Mouse (Mus musculus): ENCODE results near the gene Trmt11.
A peak's percentile ranks its signal among the peaks of the same experiment; 100 is the strongest.
"Not testable (repeated sequence)": the region's sequence is repeated elsewhere in the genome, so short reads cannot be mapped to it uniquely, and the experiment has no call there.

The Trmt11 gene

DNA sequence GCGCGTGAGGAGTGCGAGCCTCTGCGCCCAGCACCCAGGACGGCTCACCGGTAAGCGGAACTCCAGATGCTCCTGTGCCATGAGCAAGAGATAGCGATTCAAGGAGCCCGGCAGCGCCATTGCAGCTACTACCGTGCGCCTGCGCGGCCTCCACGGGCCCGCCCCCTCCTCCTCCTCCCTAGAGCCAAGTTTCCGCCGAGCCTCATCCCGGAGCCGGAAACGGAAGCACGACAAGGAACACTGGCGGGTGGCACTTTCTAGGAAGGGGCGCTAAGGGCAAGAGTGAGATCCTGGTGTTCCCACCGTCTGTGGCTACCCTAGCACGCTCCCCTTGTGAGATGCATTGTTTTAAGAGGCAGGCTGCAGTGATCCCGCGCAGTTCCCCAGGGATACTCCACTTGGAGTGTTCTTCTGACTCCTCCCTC is at the start of gene Trmt11:
Trmt11 (minus strand) TSS at position 208 of the 425 bp plus-strand sequence.
- peak; percentile 91 to 95 for DNase-seq

DNA sequence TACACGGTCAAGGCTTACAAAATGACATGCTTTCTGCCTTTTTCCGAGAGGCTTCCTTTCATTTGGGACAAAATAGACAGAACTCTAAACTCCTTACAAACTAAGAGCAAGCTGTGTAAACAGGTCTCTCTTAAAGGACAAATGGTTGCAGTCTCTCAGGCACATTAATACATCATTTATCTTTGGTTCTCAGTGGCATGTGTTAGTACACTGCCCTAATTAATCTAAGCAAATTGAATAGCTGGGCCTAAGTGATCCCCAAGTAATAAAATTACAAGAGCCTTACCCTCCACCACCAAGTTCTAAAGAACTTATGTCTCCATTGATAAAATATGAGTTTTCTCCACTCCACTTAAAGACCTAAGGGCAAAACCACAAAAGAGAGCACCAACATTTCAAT is 47.1 kb upstream of the Trmt11 start:
- DNase-seq, result no peak

DNA sequence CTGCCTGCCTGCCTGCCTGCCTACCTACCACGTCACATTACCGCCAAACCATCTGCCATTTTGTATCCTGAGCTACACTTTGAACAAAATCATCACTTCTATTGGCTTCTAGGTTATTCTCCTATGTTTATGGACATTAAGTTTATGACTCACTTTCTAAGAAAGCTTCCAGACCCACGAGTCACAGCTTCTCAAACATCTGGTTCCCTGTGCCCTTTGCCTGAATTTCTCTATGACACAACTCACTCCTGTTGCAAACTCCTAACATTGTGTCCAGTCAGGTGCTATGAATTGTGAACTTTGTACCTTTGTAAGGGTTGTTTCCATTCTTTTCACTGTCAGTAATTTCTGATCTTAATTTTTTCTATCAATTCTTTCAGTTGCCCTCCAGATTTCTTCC is 37.7 kb upstream of the Trmt11 start:
- DNase-seq, result no peak

DNA sequence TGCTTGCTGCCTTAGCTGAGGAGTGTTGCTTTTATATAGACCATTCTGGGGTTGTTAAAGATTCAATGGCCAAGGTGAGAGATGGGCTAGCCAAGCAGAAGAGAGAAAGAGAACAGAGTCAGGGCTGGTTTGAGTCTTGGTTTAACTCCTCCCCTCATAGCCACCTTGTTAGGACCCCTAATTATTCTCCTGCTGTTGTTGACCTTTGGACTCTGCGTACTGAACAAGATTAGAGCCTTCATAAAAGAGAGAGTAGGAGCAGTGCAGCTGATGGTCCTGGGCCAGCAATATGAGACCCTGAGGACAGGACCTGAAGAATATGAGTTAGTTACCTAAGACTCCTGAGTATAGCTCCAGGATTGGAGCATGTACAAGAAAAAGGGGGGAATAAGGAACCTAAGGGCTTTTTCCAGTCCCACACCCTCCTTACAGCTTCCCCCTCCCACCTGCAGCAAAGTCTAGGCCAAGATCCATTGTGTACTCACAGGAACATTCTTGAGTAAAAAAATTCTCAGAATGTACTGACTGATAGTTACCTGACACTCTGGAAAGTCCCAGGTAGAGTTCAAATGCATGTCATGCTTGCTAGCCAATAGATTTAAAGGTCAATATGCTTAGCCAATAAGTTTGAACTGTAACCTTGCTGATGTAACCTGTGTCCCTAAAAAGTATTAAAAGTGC is 36.1 kb upstream of the Trmt11 start:
- DNase-seq, result not testable (repeated sequence)

DNA sequence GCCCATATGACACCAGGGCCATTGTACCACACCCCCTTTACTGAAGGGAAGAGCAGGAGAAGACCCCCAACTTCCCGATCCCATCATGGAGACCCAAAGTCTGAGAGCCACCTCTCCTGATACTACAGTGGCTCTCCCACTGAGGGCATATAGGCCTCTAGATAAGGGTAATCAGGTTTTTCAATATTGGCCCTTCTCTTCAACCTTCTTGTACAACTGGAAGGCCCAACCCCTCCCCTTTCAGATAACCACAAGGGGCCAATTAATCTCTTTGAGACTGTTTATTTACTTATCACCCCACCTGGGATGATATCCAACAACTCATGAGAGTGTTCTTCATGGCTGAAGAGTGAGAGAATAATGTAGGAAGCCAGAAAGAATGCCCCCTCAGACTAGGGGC is 32.2 kb upstream of the Trmt11 start:
- DNase-seq, result no peak

DNA sequence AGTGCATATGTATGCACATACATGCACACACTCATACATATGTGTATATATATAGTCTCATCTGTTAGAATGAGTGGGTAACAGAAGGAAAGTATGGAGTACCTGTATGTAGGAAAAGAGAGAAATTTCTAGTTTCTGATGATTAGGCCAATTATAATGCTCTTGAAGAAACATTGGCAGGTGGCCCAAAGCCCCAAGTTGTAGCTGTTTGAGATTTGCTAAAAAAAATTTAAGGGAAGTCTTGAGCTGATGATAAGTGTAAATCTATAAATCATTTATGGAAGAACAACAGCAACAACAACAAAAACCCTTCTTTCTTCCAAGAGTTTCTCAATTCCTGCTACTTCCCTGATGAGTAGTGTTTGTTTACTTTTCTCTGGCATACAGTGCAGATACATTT is 29.4 kb upstream of the Trmt11 start:
- DNase-seq, result no peak

DNA sequence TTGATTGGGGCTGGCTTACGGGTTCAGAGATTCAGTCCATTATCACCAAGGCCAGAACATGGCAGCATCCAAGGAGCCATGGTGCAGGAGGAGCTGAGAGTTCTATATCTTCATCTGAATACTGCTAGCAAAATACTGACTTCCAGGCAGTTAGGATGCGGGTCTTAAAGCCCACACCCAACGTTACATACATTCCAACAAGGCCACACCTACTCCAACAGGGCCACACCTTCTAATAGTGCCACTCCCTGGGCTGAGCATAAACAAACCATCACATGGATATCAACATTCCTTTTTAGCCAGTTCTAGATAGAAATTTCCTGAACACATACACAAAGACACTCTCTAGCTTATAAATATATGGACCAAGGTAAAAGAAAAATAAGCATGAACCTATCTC is 29.0 kb upstream of the Trmt11 start, which contains the start of gene Hint3:
Hint3 (minus strand) TSS at position 120 of the 400 bp plus-strand sequence.
- DNase-seq, result no peak

DNA sequence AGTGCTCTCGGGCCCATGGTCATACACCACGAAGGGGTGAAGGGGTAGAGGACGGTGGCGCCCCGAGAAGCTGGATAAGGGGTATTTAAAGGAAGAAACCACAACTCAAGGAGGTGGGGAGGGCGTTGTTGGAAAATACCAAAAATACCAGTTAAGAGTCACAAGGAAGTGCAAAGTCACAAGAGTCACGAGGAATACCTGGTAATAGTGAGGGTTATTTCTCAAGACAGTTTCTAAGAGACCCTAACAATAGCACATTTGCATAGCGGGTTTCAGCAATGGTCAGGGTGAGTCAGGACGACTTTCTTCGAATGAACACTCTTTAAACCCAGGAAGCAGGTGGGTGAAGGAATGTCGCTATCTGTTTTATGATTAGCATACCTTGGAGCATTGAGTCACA is 27.9 kb upstream of the Trmt11 start:
- not testable (repeated sequence) for DNase-seq

DNA sequence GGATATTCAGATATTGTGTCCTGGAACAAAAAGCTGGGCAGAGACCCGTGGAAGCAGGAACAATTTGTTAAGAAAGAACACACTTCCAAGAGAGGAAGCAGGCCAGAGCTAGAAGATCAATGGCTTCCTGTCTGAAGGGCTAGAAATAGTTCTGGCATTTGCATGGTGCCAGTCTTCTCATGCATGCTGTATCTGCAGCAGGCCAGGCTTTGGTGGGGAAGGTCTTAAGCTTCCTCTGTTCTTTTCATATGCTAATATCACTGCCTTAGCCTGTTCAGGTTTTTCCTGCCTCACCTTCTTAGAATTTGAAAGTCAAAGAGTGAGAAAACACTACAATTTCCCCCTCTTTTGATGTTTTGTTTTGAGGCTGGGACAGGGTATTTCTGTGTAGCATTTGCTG is 27.0 kb upstream of the Trmt11 start:
- peak in 1 of 2 experiments; percentile 4 for DNase-seq

DNA sequence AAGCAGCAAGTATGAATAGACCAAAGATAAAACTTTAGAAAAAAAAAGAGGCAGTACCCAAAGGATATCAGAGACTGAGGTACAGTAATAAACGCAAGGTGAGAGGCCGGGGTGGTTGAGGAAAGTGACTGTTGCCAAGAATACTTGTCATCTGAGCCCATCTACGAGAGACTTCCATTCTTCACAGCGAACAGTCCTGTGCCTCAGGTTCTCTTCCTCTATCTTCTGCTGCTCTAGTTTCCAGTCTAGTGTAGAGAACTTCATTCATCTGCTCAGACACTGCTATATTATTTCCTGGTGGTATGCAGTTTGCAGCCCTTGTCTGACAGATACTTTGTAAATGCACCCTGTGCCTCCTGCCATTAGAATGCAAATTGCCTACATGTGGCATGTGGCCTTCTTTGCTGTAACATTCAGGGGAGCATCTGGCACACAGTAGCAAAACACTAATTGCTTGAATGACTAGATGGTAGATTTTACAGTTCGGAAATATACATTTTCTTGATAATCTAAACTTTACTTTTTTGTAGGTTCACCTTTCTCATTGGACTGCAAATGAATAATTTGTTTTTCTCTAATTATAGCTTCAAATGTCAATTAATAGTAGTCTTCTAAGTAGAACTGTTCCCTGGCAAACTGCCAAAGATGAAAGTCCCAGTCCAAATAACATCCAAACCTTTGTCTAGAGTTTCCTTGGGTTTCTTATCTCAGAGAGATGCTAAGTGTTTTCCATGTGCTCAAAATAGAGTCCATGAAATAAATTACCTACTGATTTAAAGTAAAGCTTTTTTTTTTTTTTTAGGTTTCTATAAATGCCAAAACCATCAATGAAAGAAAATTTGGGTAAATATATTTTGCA is 23.8 kb upstream of the Trmt11 start:
- no peak for DNase-seq

DNA sequence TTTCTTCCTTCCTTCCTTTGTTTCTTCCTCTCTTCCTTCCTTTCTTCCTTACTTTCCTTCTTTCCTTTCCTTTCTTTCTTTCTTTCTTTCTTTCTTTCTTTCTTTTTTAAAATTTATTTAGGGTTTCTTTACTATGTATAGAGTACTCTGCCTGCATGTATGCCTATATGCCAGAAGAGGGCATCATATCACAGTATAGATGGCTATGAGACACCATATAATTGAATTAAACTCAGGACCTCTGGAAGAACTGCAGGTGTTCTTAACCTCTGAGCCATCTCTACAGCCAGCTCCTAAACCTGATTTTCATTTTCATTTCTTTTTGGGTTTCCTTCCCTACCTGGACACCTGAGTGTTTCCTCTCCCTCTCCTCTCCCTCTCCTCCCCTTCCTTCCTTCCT is 22.4 kb upstream of the Trmt11 start:
- DNase-seq, result no peak

DNA sequence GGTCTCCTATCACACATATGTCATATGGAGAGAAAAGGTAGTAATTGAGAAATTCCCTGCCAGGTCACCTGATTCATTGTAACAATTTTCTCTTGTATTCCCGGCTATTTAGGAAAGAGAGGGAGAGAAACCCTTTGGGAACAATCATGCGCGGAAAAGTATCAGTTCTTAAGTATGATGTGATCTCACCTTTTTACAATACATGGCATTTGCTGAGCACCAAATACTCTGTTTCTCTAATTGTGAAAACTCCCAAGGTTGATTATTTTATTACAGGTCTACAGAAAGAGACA is 18.3 kb upstream of the Trmt11 start:
- DNase-seq, result no peak

DNA sequence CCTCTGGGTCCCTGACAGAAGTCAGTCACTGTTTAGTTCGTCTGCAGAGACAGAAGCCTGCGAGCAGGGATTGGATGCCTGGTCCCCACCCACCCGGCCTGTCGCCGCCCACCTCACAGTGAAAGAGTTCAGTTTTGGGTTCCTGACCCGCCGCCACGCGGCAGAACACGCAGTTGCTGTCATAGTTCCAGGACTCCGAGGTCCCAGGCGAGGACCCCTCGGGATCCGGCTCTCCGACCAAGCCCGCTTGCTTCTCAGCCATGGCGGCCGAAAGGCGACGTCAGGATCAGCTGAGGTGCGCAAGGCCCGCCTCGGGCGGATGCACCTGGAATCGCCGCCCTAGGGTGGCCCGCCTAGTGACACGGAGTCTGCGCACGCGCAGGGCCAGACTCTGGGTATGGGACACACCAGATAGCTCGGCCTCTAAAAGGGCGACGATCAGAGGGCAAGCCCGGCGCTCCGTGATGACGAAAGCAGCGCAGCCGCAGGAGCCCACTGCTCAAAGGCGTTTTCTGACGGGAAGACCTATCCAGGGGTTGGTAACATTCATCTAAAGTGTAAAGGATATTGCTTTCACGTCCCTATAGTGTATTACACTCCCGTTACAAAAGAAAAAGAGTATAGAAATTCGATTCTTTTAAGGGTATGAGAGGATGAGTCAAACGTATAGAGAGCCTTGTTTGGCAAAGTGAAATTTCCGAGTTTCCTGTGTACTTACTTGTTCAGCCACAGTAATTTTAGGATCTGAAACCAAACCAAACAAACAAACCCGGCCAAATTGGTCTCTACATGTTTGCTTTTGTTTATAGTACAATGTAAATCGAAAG is 17.8 kb upstream of the Trmt11 start:
- DNase-seq, result peak; percentile 99

DNA sequence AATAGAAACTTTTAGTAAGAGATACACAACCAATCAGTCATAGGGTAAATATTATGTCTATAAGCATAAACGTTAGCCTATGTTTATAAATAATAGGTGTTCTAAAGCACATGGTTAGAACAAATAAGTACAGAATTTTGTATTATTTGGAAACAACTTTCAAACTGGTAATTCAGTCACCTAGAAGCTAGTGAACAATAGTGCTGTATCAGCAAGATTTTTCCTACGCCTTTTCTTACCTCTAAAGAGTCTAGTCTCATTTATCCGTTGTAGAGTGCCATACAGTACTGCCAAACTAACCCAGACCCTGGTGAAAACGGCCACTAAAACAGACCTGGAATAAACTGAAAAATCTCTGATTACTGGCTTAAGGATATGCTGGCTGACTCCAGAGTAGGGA is 12.5 kb upstream of the Trmt11 start:
- no peak for DNase-seq

DNA sequence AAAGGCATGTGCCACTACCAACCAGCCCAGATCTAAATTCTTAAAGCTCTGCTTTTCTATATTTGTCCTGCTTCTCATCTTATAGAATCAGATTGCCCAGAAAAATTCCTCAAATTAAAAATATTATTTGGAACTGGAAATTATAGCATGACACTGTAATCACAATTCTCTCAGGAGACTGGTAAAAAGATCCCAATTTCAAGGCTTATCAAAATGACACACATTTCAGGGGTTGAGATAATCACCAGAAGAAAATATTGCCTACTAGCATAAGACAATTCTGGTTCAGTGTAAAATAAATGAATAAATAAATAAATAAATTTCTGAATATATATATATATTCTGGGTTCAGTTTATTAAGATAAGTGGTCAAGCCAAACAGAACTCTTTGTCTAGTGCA is 9.1 kb upstream of the Trmt11 start:
- DNase-seq, result no peak

DNA sequence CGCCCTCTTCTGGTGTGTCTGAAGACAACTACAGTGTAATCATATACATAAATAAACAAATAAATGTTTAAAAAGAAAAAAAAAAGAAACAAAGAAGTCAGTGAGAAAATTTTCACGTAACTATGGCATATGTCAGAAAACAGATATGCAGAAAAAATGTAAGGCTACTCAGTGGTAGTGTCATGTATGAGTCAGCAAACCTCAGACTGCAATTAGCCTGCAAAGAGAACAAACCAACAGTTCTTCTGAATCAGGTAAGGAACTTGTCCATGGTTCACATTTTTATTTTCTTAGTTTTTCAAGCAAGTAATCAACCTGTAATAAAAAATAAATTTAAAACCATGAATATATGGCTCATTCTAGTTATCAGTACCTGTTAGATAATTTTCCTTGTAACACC is 7.6 kb upstream of the Trmt11 start:
- DNase-seq, result no peak

DNA sequence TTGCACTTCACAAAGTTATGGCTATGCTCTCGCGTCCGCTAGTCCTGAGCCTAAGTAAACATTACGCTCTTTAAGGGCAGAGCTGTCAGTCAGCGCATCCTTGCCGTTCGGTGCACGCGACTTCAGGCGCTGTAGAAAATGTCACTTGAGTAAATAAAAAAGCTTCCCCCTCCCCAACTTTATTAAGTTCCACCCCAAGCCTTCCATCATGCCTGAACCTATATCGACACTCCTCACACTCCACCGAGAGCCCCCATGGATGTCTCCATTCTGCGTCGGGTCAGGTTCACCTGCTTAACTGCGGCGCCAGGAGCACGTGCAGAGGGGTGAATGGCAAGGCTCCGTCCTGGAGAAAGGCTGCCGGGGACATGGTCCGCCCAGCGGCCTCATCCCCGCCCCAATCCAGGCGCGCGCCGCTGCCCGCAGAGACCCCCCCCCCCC is 435 bp downstream of the Trmt11 start:
- DNase-seq, result no peak

DNA sequence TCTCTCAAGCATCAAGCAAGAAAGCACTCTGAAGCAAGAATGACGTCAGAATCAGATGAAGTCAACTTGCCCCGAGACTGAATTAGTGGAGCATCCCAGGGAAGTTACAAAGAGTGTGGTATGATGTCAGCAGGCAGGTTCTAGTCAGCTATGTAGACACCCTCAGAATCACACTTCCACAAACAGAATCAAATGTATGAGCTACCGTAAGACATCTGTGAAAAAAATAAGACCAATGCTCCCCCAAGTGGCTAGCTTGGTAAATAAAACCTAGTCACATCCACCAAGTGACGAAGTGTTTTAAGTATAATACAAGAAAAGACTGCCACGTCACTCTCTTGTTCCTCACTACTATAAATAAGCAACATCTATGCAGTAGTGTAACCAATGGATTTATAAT is 13.5 kb downstream of the Trmt11 start:
- no peak for DNase-seq

DNA sequence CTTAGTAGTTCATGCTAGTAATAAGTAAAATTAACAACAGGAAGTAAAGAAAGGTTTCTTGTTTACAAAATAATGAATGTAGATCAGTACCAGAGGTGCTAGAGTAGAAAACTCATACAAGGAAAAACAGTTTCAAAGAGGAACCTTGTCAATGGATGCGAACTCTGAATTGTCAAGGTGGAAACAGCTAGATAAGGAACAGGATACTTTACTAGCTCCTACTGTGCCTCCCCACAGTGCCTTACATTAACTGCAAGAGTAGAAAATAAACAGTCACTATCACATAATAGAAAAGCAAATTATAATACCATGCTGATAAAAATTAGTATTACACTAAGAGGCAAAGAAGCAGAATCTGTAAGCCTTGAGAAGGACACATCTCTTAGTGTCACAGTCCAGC is 14.9 kb downstream of the Trmt11 start:
- DNase-seq, result no peak

DNA sequence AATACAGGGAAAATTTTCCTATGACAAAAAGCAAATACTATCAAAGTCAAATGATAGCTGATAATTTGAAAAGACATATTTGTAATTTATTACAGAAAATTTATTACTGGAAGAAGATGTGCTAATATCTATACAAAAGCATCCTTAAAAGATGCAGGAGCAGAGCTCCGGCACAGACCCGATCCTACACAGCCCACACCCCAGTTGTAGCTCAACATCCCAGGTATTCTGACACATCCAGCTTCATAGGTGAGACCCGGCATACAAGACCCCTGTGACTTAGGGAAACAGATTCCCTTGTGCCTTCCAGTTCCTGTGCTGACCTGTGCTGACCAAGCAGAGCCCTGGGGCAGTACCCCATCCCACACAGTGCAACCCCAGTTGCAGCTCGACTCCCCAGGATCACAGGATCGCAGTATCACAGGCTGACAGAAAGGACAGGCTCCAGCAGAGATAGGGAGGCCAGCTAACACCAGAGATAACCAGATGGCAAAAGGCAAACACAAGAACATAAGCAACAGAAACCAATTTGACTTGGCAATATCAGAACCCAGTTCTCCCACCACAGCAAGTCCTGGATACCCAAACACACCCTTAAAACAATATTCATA is 22.8 kb downstream of the Trmt11 start:
- DNase-seq, result no peak

DNA sequence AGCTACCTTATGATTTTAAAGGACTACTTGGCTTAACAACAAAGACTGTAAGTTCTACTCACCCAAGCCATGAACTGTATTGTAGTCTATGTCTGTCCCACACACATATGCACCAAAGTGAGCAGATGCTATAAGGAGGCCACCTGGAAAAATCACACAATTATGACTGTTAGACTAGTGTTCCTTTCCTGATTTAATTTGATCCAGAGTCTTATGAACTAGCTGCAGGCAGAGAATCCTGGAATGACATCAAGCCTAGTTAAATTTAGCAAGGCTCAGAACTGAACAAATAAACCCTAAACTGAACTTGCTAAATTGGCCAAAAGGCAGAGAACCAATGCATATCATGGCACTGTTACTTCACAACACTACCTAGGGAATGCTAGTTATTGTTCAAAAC is 34.2 kb downstream of the Trmt11 start:
- DNase-seq, result no peak

DNA sequence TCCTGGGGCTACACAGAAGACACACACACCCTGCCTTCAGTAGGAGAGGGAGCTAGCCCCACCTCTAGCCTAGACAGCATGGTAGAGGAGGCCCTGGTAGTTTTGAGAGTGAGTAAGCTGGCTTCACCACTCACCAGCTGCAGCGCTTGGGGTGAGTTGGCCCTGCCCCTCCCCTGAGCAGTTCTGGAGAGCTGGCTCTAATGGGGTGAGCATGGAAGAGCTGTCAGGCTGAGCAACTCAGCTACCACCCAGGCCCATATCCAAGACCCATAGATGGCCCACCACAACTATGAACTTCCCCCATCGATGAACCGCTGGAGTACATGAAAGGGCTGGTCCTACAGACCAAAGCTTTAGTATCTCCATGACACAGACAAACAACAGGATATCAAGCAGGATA is 35.9 kb downstream of the Trmt11 start:
- no peak for DNase-seq

All from kidney, postnatal 4 days (tissue).